ENCODE assay signal across 9 mouse cellular contexts in the genomic region with DNA sequence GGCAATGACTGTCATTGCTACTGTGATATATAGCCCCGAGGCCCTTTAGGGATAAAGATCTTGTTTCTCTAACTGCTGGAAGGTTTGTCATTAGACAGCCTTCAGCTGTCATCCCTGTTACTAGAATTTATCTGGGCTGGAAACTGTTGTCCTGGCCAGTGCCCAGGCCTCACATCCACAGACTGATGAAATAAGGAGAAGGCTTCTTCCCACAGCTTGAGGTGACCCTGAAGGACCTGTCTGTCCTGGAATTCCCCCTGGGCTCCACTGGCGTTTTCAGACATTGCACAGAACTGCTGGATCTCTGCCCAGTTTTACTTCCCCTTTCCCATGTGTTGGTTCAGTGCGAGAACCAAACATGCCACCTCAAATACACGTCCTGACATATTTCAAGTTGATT.
DNase-seq lines count a peak whose midpoint lies in the region; ATAC-seq lines count a peak whose summit lies in the region.
"Had no signal": no experiment of that assay in that cellular context is flagged by ENCODE, and none has a peak within 500 bp of the region (broad histone marks: within the 10 kb centered on the region; RNA-seq: fewer than 3 reads in every experiment).

No protein-coding gene starts in this region.

- H3K9ac ChIP-seq in liver, embryonic 12.5 days: no peak overlapping the region
- no peak overlapping the region for H3K9ac ChIP-seq in heart, embryonic 14.5 days (ENCODE audit: low read length)

- H3K4me3 ChIP-seq in liver, embryonic 12.5 days: no peak overlapping the region
- H3K4me3 ChIP-seq in heart, embryonic 14.5 days (ENCODE audit: control insufficient read depth in 1 of 2, insufficient read depth in 1 of 2, low read depth in 1 of 2, low read length in 2 of 2): no peak overlapping the region

- no peaks in the 10 kb centered on the region for H3K36me3 ChIP-seq in liver, embryonic 12.5 days
- H3K36me3 ChIP-seq in heart, embryonic 14.5 days (ENCODE audit: control insufficient read depth, insufficient read depth, low read length): no peaks in the 10 kb centered on the region

- no peak overlapping the region for H3K27ac ChIP-seq in liver, embryonic 12.5 days
- no peak overlapping the region for H3K27ac ChIP-seq in heart, embryonic 14.5 days (replicated peaks in 1 of 2; ENCODE audit: control insufficient read depth in 1 of 2, insufficient read depth in 1 of 2, low read depth in 2 of 2, low read length in 2 of 2)

- no peaks in the 10 kb centered on the region for H3K27me3 ChIP-seq in liver, embryonic 12.5 days (replicated peaks)
- no peaks in the 10 kb centered on the region for H3K27me3 ChIP-seq in heart, embryonic 14.5 days (ENCODE audit: control insufficient read depth, insufficient read depth, low read length)

- ATAC-seq in liver, embryonic 12.5 days: no peak
- peak; percentile 71; the same call in 1 of the 2 replicates for ATAC-seq in heart, embryonic 14.5 days (ENCODE audit: insufficient number of reproducible peaks, insufficient read depth, low FRiP score, low read depth)
- ATAC-seq in megakaryocyte-erythroid progenitor cell, adult 5-6 weeks (replicated peaks; ENCODE audit: low FRiP score, low TSS enrichment, poor library complexity, severe bottlenecking): no peak
- ATAC-seq: midbrain, embryonic 16.5 days had no signal

- 38% methylated on average over 4 of the region's 4 CpGs for WGBS in liver, embryonic 12.5 days (ENCODE audit: insufficient replicate concordance)
- 14% methylated on average over 4 of the region's 4 CpGs for WGBS in heart, embryonic 14.5 days

- H3K9me3 ChIP-seq in liver, embryonic 12.5 days (replicated peaks): no peaks in the 10 kb centered on the region
- no peaks in the 10 kb centered on the region for H3K9me3 ChIP-seq in heart, embryonic 14.5 days (ENCODE audit: control insufficient read depth, low read length)

- H3K4me1 ChIP-seq in liver, embryonic 12.5 days: no peaks in the 10 kb centered on the region
- H3K4me1 ChIP-seq in heart, embryonic 14.5 days (ENCODE audit: control insufficient read depth in 2 of 2, insufficient read depth in 2 of 2, low read length in 2 of 2): peaks cover 3 to 11% of the 10 kb centered on the region in 2 experiments

- no peak overlapping the region for H3K4me2 ChIP-seq in liver, embryonic 12.5 days
- no peak overlapping the region for H3K4me2 ChIP-seq in heart, embryonic 14.5 days (ENCODE audit: low read length)

- DNase-seq in liver: peak; percentile 4
- DNase-seq in adrenal gland, postnatal 10 days: peak; percentile 60
- DNase-seq in lung, postnatal 14 days: peak; percentile 37
- DNase-seq in right cerebral cortex, postnatal 4 days: no peak
- DNase-seq: layer of hippocampus, postnatal 36 days had no signal
